Mouse (Mus musculus) liver, embryonic 14.5 days (tissue): Measurements from ENCODE around the gene Ttc9b. TPM values are rescaled to one million over a fixed set of nuclear protein-coding genes. Genes with fewer than 3 reads are reported as not detected.
A peak's percentile ranks its signal among the peaks of the same experiment; 100 is the strongest.

Source experiments
- ATAC-seq: fragments of 200-750 bp; cut with Nextera tagmentation; 2 replicates; pipeline ENCODE4 v1.8.0; 2017; ENCODE audit warnings: moderate number of reproducible peaks, mild to moderate bottlenecking, moderate library complexity; ENCODE audit not compliant: insufficient read depth
- DNase-seq, 3 experiments: peaks; one replicate each; pipeline ENCODE4 v3.0.0-alpha.2; 2012 to 2013; ENCODE audit warnings: low read depth in 3 of 3, low spot score in 3 of 3
- H3K27ac ChIP-seq: fragments of 300-500 bp; sonication (generic); 2 replicates; pipeline ENCODE4 v1.5.1; 2014; ENCODE audit warnings: moderate library complexity, mild to moderate bottlenecking, control low read depth, inconsistent platforms
- H3K27me3 ChIP-seq: fragments of 300-500 bp; sonication (generic); 2 replicates; pipeline ENCODE4 v1.6.1; 2014; ENCODE audit warnings: mild to moderate bottlenecking, low read length, moderate library complexity; ENCODE audit not compliant: control insufficient read depth, insufficient read depth
- H3K36me3 ChIP-seq: fragments of 300-500 bp; sonication (generic); replicated peaks from 2 replicates; pipeline ENCODE4 v1.6.1; 2014; ENCODE audit warnings: low read depth; ENCODE audit not compliant: control insufficient read depth, insufficient read depth
- H3K4me1 ChIP-seq, 2 experiments: fragments of 200-500 bp in 1 of 2; fragments of 300-500 bp in 1 of 2; sonication (generic) in 1 of 2; replicated peaks; 2 replicates each; pipeline ENCODE4 v1.6.1; 2012 to 2014; ENCODE audit warnings: antibody characterized with exemption in 1 of 2, inconsistent platforms in 1 of 2, low read length in 1 of 2; ENCODE audit not compliant: control insufficient read depth in 2 of 2, insufficient read depth in 2 of 2
- H3K4me2 ChIP-seq: fragments of 300-500 bp; sonication (generic); 2 replicates; pipeline ENCODE4 v1.6.1; 2014; ENCODE audit warnings: low read depth, mild to moderate bottlenecking, control low read depth, moderate library complexity
- H3K4me3 ChIP-seq, 2 experiments: fragments of 200-500 bp in 1 of 2; fragments of 300-500 bp in 1 of 2; sonication (generic) in 1 of 2; 2 replicates each; pipeline ENCODE4 v1.5.1; 2012 to 2014; ENCODE audit warnings: low read depth in 2 of 2, low read length in 2 of 2, mild to moderate bottlenecking in 2 of 2, control low read depth in 1 of 2, inconsistent platforms in 1 of 2, moderate library complexity in 1 of 2; ENCODE audit not compliant: insufficient read depth in 1 of 2
- H3K9ac ChIP-seq: fragments of 300-500 bp; sonication (generic); replicated peaks from 2 replicates; pipeline ENCODE4 v1.6.1; 2014; ENCODE audit warnings: mild to moderate bottlenecking, control low read depth, moderate library complexity
- H3K9me3 ChIP-seq: fragments of 300-500 bp; sonication (generic); 2 replicates; pipeline ENCODE4 v1.6.1; 2016; ENCODE audit warnings: low read length, mixed read lengths; ENCODE audit not compliant: control insufficient read depth
- CTCF ChIP-seq: IDR thresholded peaks from 2 replicates; pipeline ENCODE4 v1.5.1; 2016; ENCODE audit warnings: antibody characterized with exemption, low read depth, control low read depth
- EP300 ChIP-seq: IDR thresholded peaks from 2 replicates; pipeline ENCODE4 v1.6.1; 2016; ENCODE audit warnings: antibody characterized with exemption, low read depth
- WGBS: fragments of 180-500 bp; shearing (Covaris S2); extraction: QIAGEN DNeasy Blood & Tissue Kit; methylation state at CpG from one replicate; pipeline ENCODE4 v1.1.7; 2014; ENCODE audit not compliant: insufficient replicate concordance; 5-methylcytosine and 5-hydroxymethylcytosine counted together
- polyA plus RNA-seq, 2 experiments: library from polyadenylated mRNA; depleted of rRNA in 1 of 2; stranded (reverse) in 1 of 2; unstranded in 1 of 2; fragments of >200 nt; fragmentation: Nextera tagmentation in 1 of 2; extraction: Ambion mirVana in 1 of 2; gene quantifications; 2 replicates each; pipeline versions ENCODE4 v1.2.1 to v1.2.3; 2012 to 2014

Ttc9b gene
- polyA plus RNA-seq, 2 experiments, result not detected

GRCm38 (mm10) chr7:27657824-27658395 lies 4.2 kb downstream of the Ttc9b start:
- H3K27me3 ChIP-seq, result peaks cover 55% of the 10 kb centered on the region
- ATAC-seq, result no peak
- TF ChIP-seq EP300, result no peak
- H3K4me2 ChIP-seq, result no peak overlapping the region
- peaks cover 0 to 9% of the 10 kb centered on the region in 2 experiments; a peak in 3 of 4 replicates for H3K4me1 ChIP-seq
- H3K4me3 ChIP-seq, result no peak overlapping the region
- no peaks in the 10 kb centered on the region for H3K9me3 ChIP-seq
- WGBS, result 25% methylated on average over 53 of the region's 53 CpGs
- no peak for DNase-seq
- no peak overlapping the region for H3K9ac ChIP-seq
- no peaks in the 10 kb centered on the region for H3K36me3 ChIP-seq
- H3K27ac ChIP-seq, result no peak overlapping the region

- ATAC-seq (peak; percentile 89), DNase-seq (peak in 1 of 3 experiments; percentile 28)
- Histone ChIP-seq H3K36me3 (no peaks in the 10 kb centered on the region), H3K27ac (no peak overlapping the region), H3K4me2 (peak overlapping the region; percentile 33), H3K27me3 (peaks cover 44% of the 10 kb centered on the region), H3K9me3 (no peaks in the 10 kb centered on the region), H3K9ac (no peak overlapping the region), H3K4me3 (no peak overlapping the region), H3K4me1 (peaks cover 0 to 9% of the 10 kb centered on the region in 2 experiments; a peak in 3 of 4 replicates)
- TF ChIP-seq EP300 (no peak), CTCF (peak; percentile 33)
- 27% methylated on average over 14 of the region's 14 CpGs for WGBS
These were observed 5.3 kb downstream of the Ttc9b start for GRCm38 (mm10) chr7:27658712-27659663.

GRCm38 (mm10) chr7:27662038-27662437 lies 8.3 kb downstream of the Ttc9b start:
- no peak for ATAC-seq
- DNase-seq, result no peak

GRCm38 (mm10) chr7:27673064-27673574 lies 19.4 kb downstream of the Ttc9b start:
- Histone ChIP-seq H3K4me2 (peak overlapping the region; percentile 100), H3K27ac (no peak overlapping the region), H3K9me3 (no peaks in the 10 kb centered on the region), H3K4me1 (peaks cover 0 to 11% of the 10 kb centered on the region in 2 experiments; a peak in 2 of 4 replicates), H3K9ac (no peak overlapping the region; the same call in 1 of the 2 replicates), H3K27me3 (peaks cover 10% of the 10 kb centered on the region), H3K4me3 (peak overlapping the region; percentile 67 to 77; a peak in 3 of 4 replicates), H3K36me3 (no peaks in the 10 kb centered on the region)
- no peak for DNase-seq
- WGBS, result 41% methylated on average over 9 of the region's 9 CpGs
- no peak for ATAC-seq
- TF ChIP-seq EP300 (no peak), CTCF (no peak)

More at GRCm38 (mm10) chr7:27662038-27662437, 8.3 kb downstream of the Ttc9b start:
- H3K4me3 ChIP-seq, result no peak overlapping the region
- H3K4me1 ChIP-seq, result peaks cover 0 to 9% of the 10 kb centered on the region in 2 experiments; a peak in 3 of 4 replicates
- H3K27me3 ChIP-seq, result peaks cover 17% of the 10 kb centered on the region
- H3K4me2 ChIP-seq, result no peak overlapping the region
- H3K9me3 ChIP-seq, result no peaks in the 10 kb centered on the region
- no peak overlapping the region for H3K9ac ChIP-seq
- WGBS, result 63% methylated on average over 4 of the region's 4 CpGs
- TF ChIP-seq CTCF (no peak), EP300 (no peak)
- no peak overlapping the region for H3K27ac ChIP-seq
- no peaks in the 10 kb centered on the region for H3K36me3 ChIP-seq
